Mouse (Mus musculus): ENCODE measurements around the gene Rpl13.

DNA sequence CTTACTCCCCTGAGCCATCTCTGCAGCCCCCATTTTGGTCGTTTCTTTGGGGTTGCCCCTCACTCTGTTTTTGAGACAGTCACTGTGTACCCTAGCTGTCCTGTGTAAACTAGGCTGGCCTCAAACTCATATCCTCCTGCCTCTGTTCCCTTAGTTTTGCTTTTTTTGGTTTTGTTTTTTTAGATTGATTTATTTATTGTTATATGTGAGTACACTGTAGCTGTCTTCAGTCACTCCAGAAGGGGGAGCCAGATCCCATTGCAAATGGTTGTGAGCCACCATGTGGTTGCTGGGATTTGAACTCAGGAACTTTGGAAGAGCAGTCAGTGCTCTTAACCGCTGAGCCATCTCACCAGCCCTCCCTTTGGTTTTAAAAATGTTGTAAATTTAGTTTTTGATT is 4.4 kb downstream of the Rpl13 start:
- TF ChIP-seq CTCF (IDR thresholded peaks at IDR 0.05; ENCODE audit: low read depth) (peak; percentile 76), EP300 (optimal IDR thresholded peaks at IDR 0.05) (no peak)
